Mouse (Mus musculus): ENCODE results near the gene Sirt5. TPM values are rescaled to one million over a fixed set of nuclear protein-coding genes. Genes with fewer than 3 reads are reported as not detected.

The Sirt5 gene
- polyA plus RNA-seq, 1 experiment from 2014 or later, result 21.2 TPM

GRCm38 (mm10) chr13:43374205-43374604 is 8.9 kb downstream of the Sirt5 start:
- H3K4me3 ChIP-seq (ENCODE audit: low read depth, low read length), result no peak overlapping the region
- no peaks in the 10 kb centered on the region for H3K27me3 ChIP-seq (ENCODE audit: insufficient read depth, low read length)
- H3K9ac ChIP-seq, result no peak overlapping the region
- H3K9me3 ChIP-seq (ENCODE audit: low read depth, low read length), result no peaks in the 10 kb centered on the region
- DNase-seq (no peak), ATAC-seq (ENCODE audit: insufficient read depth) (no peak)
- H3K36me3 ChIP-seq (ENCODE audit: insufficient read depth), result peaks cover 30% of the 10 kb centered on the region; the same call in 1 of the 2 replicates
- H3K4me2 ChIP-seq, result no peak overlapping the region
- H3K27ac ChIP-seq (ENCODE audit: low read depth), result no peak overlapping the region
- no peak for TF ChIP-seq CTCF (IDR thresholded peaks at IDR 0.05; ENCODE audit: low read depth)
- 73% methylated on average over 10 of the region's 10 CpGs for WGBS
- no peaks in the 10 kb centered on the region for H3K4me1 ChIP-seq (ENCODE audit: insufficient read depth)

DNA sequence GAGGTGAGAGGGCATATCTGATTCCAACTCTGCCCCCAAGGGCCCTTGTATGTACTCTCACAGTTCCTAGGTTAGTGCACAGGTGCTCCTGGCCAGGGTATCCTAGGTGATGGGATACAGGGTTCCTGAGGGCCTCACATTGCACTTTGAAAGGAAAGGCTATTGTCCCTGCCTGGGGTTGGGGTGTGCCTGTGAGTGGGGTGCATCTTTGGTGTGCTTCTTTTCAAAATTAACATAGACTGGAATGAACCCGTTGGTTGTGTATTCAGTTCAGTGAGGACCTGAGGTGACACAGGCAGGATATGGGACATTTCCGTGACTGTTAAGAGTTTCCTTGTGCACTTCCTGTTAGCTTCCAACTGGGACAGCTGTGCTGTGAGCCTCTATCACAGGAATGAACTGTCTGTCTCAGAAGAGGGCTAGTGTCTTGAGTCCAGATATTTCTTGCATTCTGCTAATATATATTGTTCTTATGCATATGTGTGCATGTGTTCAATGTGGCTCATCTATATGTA is 9.7 kb downstream of the Sirt5 start:
- DNase-seq, result peak; percentile 28
- no peak for ATAC-seq (ENCODE audit: insufficient read depth)
- 0 out of 2 replicates have a peak overlapping the region, but pooled peaks have one; percentile 50 for H3K27ac ChIP-seq (ENCODE audit: low read depth)
- H3K4me2 ChIP-seq, result peak overlapping the region; percentile 15; the same call in 1 of the 2 replicates
- WGBS, result 44% methylated on average over 2 of the region's 2 CpGs
- H3K4me1 ChIP-seq (ENCODE audit: insufficient read depth), result no peaks in the 10 kb centered on the region
- no peaks in the 10 kb centered on the region for H3K9me3 ChIP-seq (ENCODE audit: low read depth, low read length)
- peaks cover 30% of the 10 kb centered on the region; the same call in 1 of the 2 replicates for H3K36me3 ChIP-seq (ENCODE audit: insufficient read depth)
- no peaks in the 10 kb centered on the region for H3K27me3 ChIP-seq (ENCODE audit: insufficient read depth, low read length)
- H3K4me3 ChIP-seq (ENCODE audit: low read depth, low read length), result no peak overlapping the region
- no peak for TF ChIP-seq CTCF (IDR thresholded peaks at IDR 0.05; ENCODE audit: low read depth)
- H3K9ac ChIP-seq, result no peak overlapping the region

- DNase-seq (peak; percentile 48), ATAC-seq (ENCODE audit: insufficient read depth) (no peak)
- Histone ChIP-seq H3K36me3 (ENCODE audit: insufficient read depth) (peaks cover 10% of the 10 kb centered on the region; the same call in 1 of the 2 replicates), H3K9me3 (ENCODE audit: low read depth, low read length) (no peaks in the 10 kb centered on the region), H3K4me1 (ENCODE audit: insufficient read depth) (no peaks in the 10 kb centered on the region), H3K27me3 (ENCODE audit: insufficient read depth, low read length) (no peaks in the 10 kb centered on the region), H3K4me2 (no peak overlapping the region), H3K4me3 (ENCODE audit: low read depth, low read length) (no peak overlapping the region), H3K9ac (no peak overlapping the region), H3K27ac (ENCODE audit: low read depth) (0 out of 2 replicates have a peak overlapping the region, but pooled peaks have one; percentile 9)
- no peak for TF ChIP-seq CTCF (IDR thresholded peaks at IDR 0.05; ENCODE audit: low read depth)
- 41% methylated on average over 3 of the region's 3 CpGs for WGBS
Measured at GRCm38 (mm10) chr13:43379989-43380388, 14.7 kb downstream of the Sirt5 start.

GRCm38 (mm10) chr13:43385321-43385720 is 20.0 kb downstream of the Sirt5 start:
- Histone ChIP-seq H3K4me1 (ENCODE audit: insufficient read depth) (no peaks in the 10 kb centered on the region), H3K4me2 (no peak overlapping the region), H3K9ac (no peak overlapping the region), H3K4me3 (ENCODE audit: low read depth, low read length) (no peak overlapping the region), H3K9me3 (ENCODE audit: low read depth, low read length) (no peaks in the 10 kb centered on the region), H3K36me3 (ENCODE audit: insufficient read depth) (no peaks in the 10 kb centered on the region), H3K27me3 (ENCODE audit: insufficient read depth, low read length) (no peaks in the 10 kb centered on the region), H3K27ac (ENCODE audit: low read depth) (no peak overlapping the region)
- DNase-seq (no peak), ATAC-seq (ENCODE audit: insufficient read depth) (no peak)
- TF ChIP-seq CTCF (IDR thresholded peaks at IDR 0.05; ENCODE audit: low read depth), result no peak
- WGBS, result 93% methylated on average over 10 of the region's 10 CpGs

DNA sequence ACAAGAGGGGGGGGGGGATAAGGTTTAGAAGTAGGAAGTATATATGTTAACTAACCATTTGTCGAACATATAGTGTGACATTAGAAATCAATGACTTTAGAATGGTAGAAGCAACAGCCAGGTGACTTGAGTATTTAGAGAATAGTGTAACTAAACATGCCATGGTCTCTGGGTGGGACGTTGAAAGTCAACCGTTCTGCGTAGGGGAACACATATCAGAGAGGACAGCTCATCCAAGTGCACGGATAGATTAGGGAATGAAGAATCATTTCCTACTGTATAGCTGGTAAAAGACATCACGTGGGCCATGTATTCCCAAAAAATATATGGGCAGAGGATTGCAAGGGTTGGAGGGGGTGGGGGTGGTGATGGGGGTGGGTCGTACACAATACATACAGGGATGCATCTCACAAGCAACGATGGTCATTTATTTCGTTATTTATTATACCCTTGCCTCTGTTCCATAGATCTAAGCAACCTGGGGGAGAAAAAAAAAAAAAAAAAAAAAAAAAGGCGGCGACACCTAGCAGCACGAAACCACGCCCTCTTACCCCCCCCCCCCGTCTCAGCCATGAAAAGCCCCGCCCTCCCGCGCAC is 32.5 kb downstream of the Sirt5 start:
- DNase-seq (no peak), ATAC-seq (ENCODE audit: insufficient read depth) (0 out of 2 replicates have a peak, but pooled peaks have one; percentile 3)
- WGBS, result 53% methylated on average over 13 of the region's 17 CpGs
- Histone ChIP-seq H3K9me3 (ENCODE audit: low read depth, low read length) (no peaks in the 10 kb centered on the region), H3K4me3 (ENCODE audit: low read depth, low read length) (peak overlapping the region; percentile 70), H3K27ac (ENCODE audit: low read depth) (no peak overlapping the region), H3K4me1 (ENCODE audit: insufficient read depth) (no peaks in the 10 kb centered on the region; the same call in 1 of the 2 replicates), H3K36me3 (ENCODE audit: insufficient read depth) (peaks cover 34% of the 10 kb centered on the region), H3K27me3 (ENCODE audit: insufficient read depth, low read length) (no peaks in the 10 kb centered on the region), H3K4me2 (peak overlapping the region; percentile 77), H3K9ac (no peak overlapping the region)
- TF ChIP-seq CTCF (IDR thresholded peaks at IDR 0.05; ENCODE audit: low read depth), result no peak

DNA sequence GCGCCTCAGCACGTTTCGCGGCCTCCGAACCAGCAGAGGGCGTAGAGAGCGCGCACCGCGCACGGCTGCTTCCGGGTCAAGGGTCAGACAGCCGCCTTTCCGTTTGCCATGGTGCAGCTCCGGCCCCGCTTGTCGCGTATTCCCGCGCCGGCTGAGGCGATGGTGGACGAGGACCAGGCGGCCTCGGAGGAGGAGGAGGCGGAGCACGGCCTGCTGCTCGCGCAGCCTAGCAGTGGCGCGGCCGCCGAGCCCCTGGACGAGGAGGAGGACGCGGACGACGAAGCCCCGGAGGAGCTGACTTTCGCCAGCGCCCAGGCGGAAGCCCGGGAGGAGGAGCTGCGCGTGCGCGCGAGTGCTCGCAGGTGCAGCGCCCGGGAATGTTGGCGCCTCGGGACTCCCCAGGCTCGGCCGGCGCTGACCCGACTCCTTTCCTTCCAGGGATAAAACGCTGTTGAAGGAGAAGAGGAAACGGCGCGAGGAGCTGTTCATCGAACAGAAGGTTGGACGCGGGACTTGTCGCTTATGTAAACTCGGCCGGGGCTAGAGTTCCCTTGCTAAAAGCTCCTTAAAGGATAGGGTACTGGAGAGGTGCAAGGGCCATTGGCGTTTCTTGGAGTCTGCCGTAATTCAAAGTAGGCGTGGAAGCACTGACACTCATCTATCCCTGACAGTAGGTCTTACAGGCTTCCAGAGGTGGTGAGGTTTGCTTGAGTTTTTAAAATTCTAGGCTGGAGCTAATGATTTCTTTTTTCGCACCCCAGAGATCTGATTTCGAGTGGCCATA is 33.2 kb downstream of the Sirt5 start, which contains the start of gene Nol7:
Nol7 (plus strand) TSS at position 94 of the 784 bp plus-strand sequence.
- peak within 1 kb of the TSS; percentile 77 for H3K4me2 ChIP-seq
- H3K27ac ChIP-seq (ENCODE audit: low read depth), result peak within 1 kb of the TSS; percentile 94
- H3K4me3 ChIP-seq (ENCODE audit: low read depth, low read length), result peak within 1 kb of the TSS; percentile 70
- peak; percentile 89 for TF ChIP-seq CTCF (IDR thresholded peaks at IDR 0.05; ENCODE audit: low read depth)
- H3K4me1 ChIP-seq (ENCODE audit: insufficient read depth), result no peaks in the 10 kb centered on the region; the same call in 1 of the 2 replicates
- no peaks in the 10 kb centered on the region for H3K27me3 ChIP-seq (ENCODE audit: insufficient read depth, low read length)
- peak; percentile 96 for DNase-seq
- no peaks in the 10 kb centered on the region for H3K9me3 ChIP-seq (ENCODE audit: low read depth, low read length)
- H3K36me3 ChIP-seq (ENCODE audit: insufficient read depth), result peaks cover 41% of the 10 kb centered on the region
- peak within 1 kb of the TSS; percentile 74 for H3K9ac ChIP-seq
- peak; percentile 91 for ATAC-seq (ENCODE audit: insufficient read depth)
- 1% methylated on average over 72 of the region's 72 CpGs for WGBS

DNA sequence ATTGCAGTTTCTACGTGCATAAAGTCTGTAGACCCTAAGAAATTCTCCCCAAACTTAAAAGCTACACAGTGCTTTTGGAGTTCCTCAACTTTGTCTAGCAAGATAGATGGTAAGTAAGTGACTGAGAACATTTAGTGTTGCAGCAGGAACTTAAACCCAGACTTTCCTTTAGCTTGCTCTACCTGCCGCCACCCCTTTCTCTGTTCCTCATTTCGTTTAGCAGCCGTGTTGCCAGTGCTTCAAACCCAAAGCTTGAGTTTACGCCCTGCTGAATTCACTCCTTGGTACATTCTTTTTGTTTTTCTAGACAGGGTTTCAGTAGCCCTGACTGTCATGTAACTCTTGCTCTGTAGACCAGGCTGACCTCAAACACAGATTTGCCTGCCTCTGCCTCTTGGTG is 34.3 kb downstream of the Sirt5 start:
- 85% methylated on average over 5 of the region's 5 CpGs for WGBS
- H3K9me3 ChIP-seq (ENCODE audit: low read depth, low read length), result no peaks in the 10 kb centered on the region
- H3K27me3 ChIP-seq (ENCODE audit: insufficient read depth, low read length), result no peaks in the 10 kb centered on the region
- ATAC-seq (ENCODE audit: insufficient read depth), result no peak
- no peak overlapping the region for H3K27ac ChIP-seq (ENCODE audit: low read depth)
- H3K4me1 ChIP-seq (ENCODE audit: insufficient read depth), result no peaks in the 10 kb centered on the region; the same call in 1 of the 2 replicates
- TF ChIP-seq CTCF (IDR thresholded peaks at IDR 0.05; ENCODE audit: low read depth), result no peak
- peak overlapping the region; percentile 77 for H3K4me2 ChIP-seq
- H3K4me3 ChIP-seq (ENCODE audit: low read depth, low read length), result peak overlapping the region; percentile 70; the same call in 1 of the 2 replicates
- DNase-seq, result no peak
- H3K9ac ChIP-seq, result no peak overlapping the region
- peaks cover 47% of the 10 kb centered on the region for H3K36me3 ChIP-seq (ENCODE audit: insufficient read depth)

Measured in lung, embryonic 14.5 days (tissue).